Mouse (Mus musculus) embryo, embryonic 10.5 days (tissue): ENCODE measurements around the gene Polr3c.
A peak's percentile ranks its signal among the peaks of the same experiment; 100 is the strongest.
"Not testable (repeated sequence)": the region's sequence is repeated elsewhere in the genome, so short reads cannot be mapped to it uniquely, and the experiment has no call there.

ENCODE experiments used
- DNase-seq: peaks from one replicate; pipeline ENCODE4 v3.0.0-alpha.2; 2015; ENCODE audit warnings: low spot score

Polr3c gene

GRCm38 (mm10) chr3:96727343-96727827 is at the start of gene Polr3c, which contains the start of gene Rnf115:
Gene Polr3c (minus strand): TSS chr3:96727628.
Gene Rnf115 (plus strand): TSS chr3:96727664.
- DNase-seq = peak; percentile 97

DNA sequence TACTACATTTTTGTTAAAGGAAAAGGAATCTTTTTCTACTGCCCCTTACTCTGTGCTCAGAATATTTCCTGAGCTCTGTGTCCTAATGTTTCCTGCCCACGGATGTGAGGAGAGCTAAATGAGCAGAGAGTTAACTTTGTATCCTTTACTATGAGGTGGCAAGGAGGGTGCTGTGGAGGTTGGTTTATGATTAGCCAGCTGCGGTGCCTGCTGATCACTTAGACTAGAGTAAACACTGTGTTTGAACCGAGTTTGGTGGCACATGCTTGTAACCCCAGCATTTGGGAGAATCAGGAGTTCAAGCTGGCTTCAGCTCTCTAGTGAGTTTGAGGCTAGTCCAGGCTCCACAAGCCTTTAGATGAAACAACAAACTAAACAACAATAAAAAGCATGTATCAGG is 49.7 kb upstream of the Polr3c start:
- no peak for DNase-seq

- no peak for DNase-seq
These were observed 45.5 kb upstream of the Polr3c start for GRCm38 (mm10) chr3:96772949-96773348.

GRCm38 (mm10) chr3:96769971-96770370 is 42.5 kb upstream of the Polr3c start:
- no peak for DNase-seq

- DNase-seq = no peak
These were observed 37.1 kb upstream of the Polr3c start for GRCm38 (mm10) chr3:96764528-96764927.

DNA sequence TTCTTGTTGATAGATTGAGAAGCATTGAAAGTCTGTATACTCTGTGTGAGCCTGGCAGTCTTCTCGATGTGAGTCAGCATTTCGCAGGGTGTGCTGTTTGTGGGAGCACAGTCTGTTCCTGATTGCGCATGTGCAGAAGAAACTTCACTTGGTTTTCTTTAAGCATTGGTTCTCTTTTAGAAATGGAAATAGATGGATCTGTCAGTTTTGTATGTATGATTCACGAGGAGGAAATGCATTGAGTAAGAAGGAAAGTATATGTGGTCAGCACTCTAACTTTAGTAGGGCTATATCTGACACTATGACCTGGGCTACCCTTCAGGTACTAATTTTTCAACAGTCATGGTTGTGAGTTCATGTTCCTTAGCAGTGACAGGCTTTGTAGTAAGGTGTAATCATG is 32.3 kb upstream of the Polr3c start:
- no peak for DNase-seq

GRCm38 (mm10) chr3:96757691-96758090 is 30.3 kb upstream of the Polr3c start:
- DNase-seq = no peak

DNA sequence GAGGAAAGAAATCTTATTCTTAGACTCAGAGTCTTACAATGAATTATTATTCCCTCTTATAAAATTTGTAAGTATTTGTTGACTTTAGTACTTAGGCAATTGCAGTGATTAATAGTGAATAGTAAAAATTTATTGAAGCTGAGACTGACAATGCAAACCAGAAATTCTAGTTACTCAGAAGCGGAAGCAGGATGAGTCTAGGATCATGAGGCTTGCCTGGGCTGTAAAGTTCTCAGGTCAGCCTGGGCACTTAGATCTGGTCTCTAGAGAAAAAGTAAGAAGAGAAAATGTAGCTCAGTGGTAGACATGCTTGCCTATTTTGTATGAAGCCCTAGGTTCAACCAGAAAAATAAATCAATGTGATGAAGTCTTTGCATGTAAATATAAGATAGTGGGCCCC is 28.5 kb upstream of the Polr3c start:
- DNase-seq = no peak

DNA sequence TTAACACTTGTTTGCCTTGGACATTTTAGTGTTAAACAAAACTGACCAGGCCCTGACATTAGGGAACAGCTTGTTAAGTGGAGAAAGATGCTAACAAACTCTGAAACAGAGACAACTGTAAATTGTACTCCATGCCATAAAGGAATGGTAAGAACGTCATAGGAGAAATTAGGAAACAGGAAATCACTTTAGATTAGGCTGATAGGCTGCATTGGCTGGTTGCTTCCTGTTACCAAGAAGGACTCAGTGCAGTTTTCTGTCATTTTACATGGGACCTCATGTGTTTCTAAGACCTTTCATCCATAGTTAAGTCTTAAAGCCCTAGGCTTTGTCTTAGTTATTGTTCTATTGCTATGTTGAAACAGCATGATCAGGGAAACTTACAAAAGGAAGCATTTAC is 19.4 kb upstream of the Polr3c start:
- DNase-seq = no peak

DNA sequence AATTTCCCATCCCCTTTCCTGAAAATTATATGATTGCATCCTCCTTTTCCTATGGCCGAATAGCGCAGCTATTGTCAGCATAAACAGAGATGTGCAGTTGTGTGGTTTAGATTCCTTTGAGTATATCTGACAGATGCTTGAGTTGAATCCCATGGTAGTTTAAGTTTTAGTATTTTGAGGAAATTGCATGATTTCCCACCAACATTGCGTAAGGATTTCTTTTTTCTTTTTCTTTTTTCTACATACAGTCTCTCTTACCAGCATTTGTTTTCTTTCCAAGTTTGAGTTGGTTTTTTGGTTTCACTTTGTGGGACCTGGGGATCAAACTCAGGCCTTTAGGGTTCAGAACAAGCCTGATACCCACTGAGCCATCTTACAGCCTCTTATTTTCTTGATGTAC is 16.9 kb upstream of the Polr3c start:
- DNase-seq = no peak

- DNase-seq = not testable (repeated sequence)
These were observed 12.9 kb upstream of the Polr3c start for GRCm38 (mm10) chr3:96740279-96740678.

- peak; percentile 23 for DNase-seq
These were observed 10.6 kb upstream of the Polr3c start for GRCm38 (mm10) chr3:96737995-96738394.

- DNase-seq = no peak
These were observed 9.7 kb upstream of the Polr3c start for GRCm38 (mm10) chr3:96737013-96737740.

- DNase-seq = no peak
These were observed 7.8 kb upstream of the Polr3c start for GRCm38 (mm10) chr3:96735200-96735599.

GRCm38 (mm10) chr3:96733984-96734383 is 6.6 kb upstream of the Polr3c start:
- DNase-seq = no peak

DNA sequence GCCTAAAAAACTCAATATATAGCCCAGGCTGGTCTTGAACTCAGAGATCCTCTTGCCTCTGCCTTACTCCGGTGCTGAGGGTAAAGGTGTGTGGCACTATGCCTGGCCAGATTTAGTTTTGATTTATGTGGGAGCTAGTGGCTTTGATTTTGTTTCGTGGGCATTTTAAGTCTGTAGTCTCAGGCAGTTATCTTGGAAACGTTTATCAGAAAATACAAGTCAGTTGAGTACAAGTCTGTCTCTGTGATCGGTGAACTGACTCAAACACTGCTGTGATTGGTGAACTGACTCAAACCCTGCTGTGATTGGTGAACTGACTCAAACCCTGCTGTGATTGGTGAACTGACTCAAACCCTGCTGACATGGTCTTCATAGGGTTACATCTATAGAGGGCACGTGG is 3.4 kb upstream of the Polr3c start:
- no peak for DNase-seq

GRCm38 (mm10) chr3:96729403-96729784 is 2.0 kb upstream of the Polr3c start:
- peak; percentile 49 for DNase-seq

- DNase-seq = peak; percentile 14
These were observed 1.4 kb upstream of the Polr3c start for GRCm38 (mm10) chr3:96728634-96729402.

GRCm38 (mm10) chr3:96727828-96728633 is 603 bp upstream of the Polr3c start:
- DNase-seq = peak; percentile 59

- peak; percentile 71 for DNase-seq
These were observed 8.3 kb downstream of the Polr3c start for GRCm38 (mm10) chr3:96719173-96719572.

GRCm38 (mm10) chr3:96715854-96716253 is 11.6 kb downstream of the Polr3c start:
- no peak for DNase-seq

GRCm38 (mm10) chr3:96714286-96714685 is 13.1 kb downstream of the Polr3c start:
- no peak for DNase-seq
